Comparison of ENCODE assay signal across 8 mouse cellular contexts in genomic region chr15:77036989-77037277, GRCm38 (mm10). TPM values are rescaled to one million over a fixed set of nuclear protein-coding genes. Genes with fewer than 3 reads are reported as not detected.
DNase-seq lines count a peak whose midpoint lies in the region; ATAC-seq and TF ChIP-seq lines count a peak whose summit lies in the region.

No protein-coding gene starts in this region.

- 5% methylated on average over 2 of the region's 2 CpGs for WGBS in lung, embryonic 15.5 days
- 17% methylated on average over 2 of the region's 2 CpGs for WGBS in intestine, embryonic 15.5 days
- WGBS in neural tube, embryonic 14.5 days, result 49% methylated on average over 2 of the region's 2 CpGs

- peaks cover 25% of the 10 kb centered on the region for H3K4me1 ChIP-seq in lung, embryonic 15.5 days
- H3K4me1 ChIP-seq in embryonic fibroblast, embryonic 13.5 days (ENCODE audit: control insufficient read depth, insufficient read depth, low read length), result peaks cover 12% of the 10 kb centered on the region
- peaks cover 26% of the 10 kb centered on the region for H3K4me1 ChIP-seq in intestine, embryonic 15.5 days (replicated peaks)
- H3K4me1 ChIP-seq in neural tube, embryonic 14.5 days (ENCODE audit: control insufficient read depth, insufficient read depth, low read length), result 0 out of 2 replicates have a peak, but pooled peaks cover 2% of the 10 kb centered on the region

- 0 out of 2 replicates have a peak overlapping the region, but pooled peaks have one; percentile 23 for H3K9ac ChIP-seq in lung, embryonic 15.5 days
- H3K9ac ChIP-seq in intestine, embryonic 15.5 days, result no peak overlapping the region
- H3K9ac ChIP-seq in neural tube, embryonic 14.5 days (replicated peaks; ENCODE audit: low read depth, low read length), result no peak overlapping the region

- no peak overlapping the region for H3K4me3 ChIP-seq in lung, embryonic 15.5 days
- no peak overlapping the region for H3K4me3 ChIP-seq in embryonic fibroblast, embryonic 13.5 days (ENCODE audit: insufficient read depth, low read length)
- H3K4me3 ChIP-seq in intestine, embryonic 15.5 days (replicated peaks), result no peak overlapping the region
- no peak overlapping the region for H3K4me3 ChIP-seq in neural tube, embryonic 14.5 days (ENCODE audit: low read depth, low read length)

- H3K9me3 ChIP-seq in lung, embryonic 15.5 days, result no peaks in the 10 kb centered on the region
- no peaks in the 10 kb centered on the region for H3K9me3 ChIP-seq in intestine, embryonic 15.5 days
- H3K9me3 ChIP-seq in neural tube, embryonic 14.5 days (ENCODE audit: control insufficient read depth, low read length), result no peaks in the 10 kb centered on the region

- H3K27me3 ChIP-seq in lung, embryonic 15.5 days, result no peaks in the 10 kb centered on the region
- H3K27me3 ChIP-seq in intestine, embryonic 15.5 days (replicated peaks), result no peaks in the 10 kb centered on the region
- H3K27me3 ChIP-seq in neural tube, embryonic 14.5 days (ENCODE audit: control insufficient read depth, insufficient read depth, low read length), result no peaks in the 10 kb centered on the region

- H3K27ac ChIP-seq in lung, embryonic 15.5 days, result peak overlapping the region; percentile 98
- H3K27ac ChIP-seq in embryonic fibroblast, embryonic 13.5 days (ENCODE audit: insufficient read depth, low read length), result peak overlapping the region; percentile 100
- H3K27ac ChIP-seq in intestine, embryonic 15.5 days, result peak overlapping the region; percentile 99
- H3K27ac ChIP-seq in neural tube, embryonic 14.5 days (ENCODE audit: low read depth, low read length), result peak overlapping the region; percentile 40

- no peaks in the 10 kb centered on the region for H3K36me3 ChIP-seq in lung, embryonic 15.5 days
- no peaks in the 10 kb centered on the region for H3K36me3 ChIP-seq in intestine, embryonic 15.5 days
- no peaks in the 10 kb centered on the region for H3K36me3 ChIP-seq in neural tube, embryonic 14.5 days (ENCODE audit: control insufficient read depth, insufficient read depth, low read length)

- peak overlapping the region; percentile 34 for H3K4me2 ChIP-seq in lung, embryonic 15.5 days
- H3K4me2 ChIP-seq in intestine, embryonic 15.5 days (replicated peaks), result peak overlapping the region; percentile 33
- no peak overlapping the region for H3K4me2 ChIP-seq in neural tube, embryonic 14.5 days (ENCODE audit: low read depth, low read length)

- no peak for DNase-seq in lung, adult 18-20 months
- DNase-seq in right cerebral cortex, postnatal 14 days, result no peak
- DNase-seq in spleen, postnatal 14 days (ENCODE audit: low spot score in 2 of 2), result no peak

- TF ChIP-seq POLR2A in embryonic fibroblast, embryonic 13.5 days (IDR thresholded peaks at IDR 0.05; ENCODE audit: low read depth, low read length), result peak; percentile 45; the same call in 1 of the 2 replicates

- ATAC-seq in lung, embryonic 15.5 days (ENCODE audit: borderline replicate concordance, extremely low read depth, low FRiP score, low TSS enrichment), result peak; percentile 39
- ATAC-seq in intestine, embryonic 15.5 days, result peak; percentile 71
- ATAC-seq in neural tube, embryonic 14.5 days (ENCODE audit: low read depth), result no peak
- no peak for ATAC-seq in monocyte, adult 5-6 weeks (replicated peaks; ENCODE audit: insufficient number of reproducible peaks, low FRiP score, low TSS enrichment, poor library complexity, severe bottlenecking)

- no peak for TF ChIP-seq CTCF in embryonic fibroblast, embryonic 13.5 days (IDR thresholded peaks at IDR 0.05; ENCODE audit: borderline replicate concordance, insufficient read depth, low read length)

RNA-seq across cellular contexts. Expression of gene Apol6, which starts 7.6 kb away (rescaled TPM):
- not detected in 2 replicates for polyA plus RNA-seq in lung, embryonic 15.5 days (2015; fragmentation: Nextera tagmentation; extraction: Ambion mirVana)
- polyA plus RNA-seq in embryonic fibroblast, embryonic 13.5 days (2011; ENCODE audit: insufficient read length, low read depth, missing spikeins), result 6.3 and 8.9 TPM in 2 replicates
- polyA plus RNA-seq in intestine, embryonic 15.5 days (2015; fragmentation: Nextera tagmentation; extraction: Ambion mirVana), result 0.63 and 0.69 TPM in 2 replicates
- polyA plus RNA-seq in neural tube, embryonic 14.5 days (2014; fragmentation: Nextera tagmentation; extraction: Ambion mirVana), result 0.08 TPM in 1 of 2 replicates, not detected in the other
- not detected in 3 replicates for total RNA-seq in monocyte, adult 5-6 weeks (2017)

RNA-seq across cellular contexts. Expression of gene Mb, which starts 13.5 kb away (rescaled TPM):
- 4.6 and 9.0 TPM in 2 replicates for polyA plus RNA-seq in lung, embryonic 15.5 days (2015; fragmentation: Nextera tagmentation; extraction: Ambion mirVana)
- polyA plus RNA-seq in embryonic fibroblast, embryonic 13.5 days (2011; ENCODE audit: insufficient read length, low read depth, missing spikeins), result not detected in 2 replicates
- polyA plus RNA-seq in intestine, embryonic 15.5 days (2015; fragmentation: Nextera tagmentation; extraction: Ambion mirVana), result 0.24 and 0.44 TPM in 2 replicates
- polyA plus RNA-seq in neural tube, embryonic 14.5 days (2014; fragmentation: Nextera tagmentation; extraction: Ambion mirVana), result 0.46 and 1.4 TPM in 2 replicates
- total RNA-seq in monocyte, adult 5-6 weeks (2017), result not detected in 3 replicates

Comparison
In these comparisons a context has a peak if more than half of its experiments do, and no peak if none do; other contexts are left out.
1. ATAC-seq: peak in lung, embryonic 15.5 days (single experiment) and intestine, embryonic 15.5 days (single experiment); none in neural tube, embryonic 14.5 days (single experiment) and monocyte, adult 5-6 weeks (single experiment).
2. H3K27ac ChIP-seq: peak in every context shown above with its lines; median percentile 100 in embryonic fibroblast, embryonic 13.5 days; 99 in intestine, embryonic 15.5 days; 98 in lung, embryonic 15.5 days; 40 in neural tube, embryonic 14.5 days.